Mouse (Mus musculus) heart, embryonic 15.5 days (tissue): ENCODE results near the gene Tbc1d9. TPM values are rescaled to one million over a fixed set of nuclear protein-coding genes. Genes with fewer than 3 reads are reported as not detected.
A peak's percentile ranks its signal among the peaks of the same experiment; 100 is the strongest.

Source experiments
- ATAC-seq: fragments of 200-750 bp; cut with Nextera tagmentation; replicated peaks from 2 replicates; pipeline ENCODE4 v1.8.0; 2017; ENCODE audit warnings: low read depth, moderate TSS enrichment; ENCODE audit not compliant: insufficient number of reproducible peaks, insufficient read depth, low FRiP score
- H3K27ac ChIP-seq: fragments of 300-500 bp; sonication (generic); 2 replicates; pipeline ENCODE4 v1.5.1; 2015; ENCODE audit warnings: mild to moderate bottlenecking, inconsistent platforms
- H3K27me3 ChIP-seq: fragments of 300-500 bp; sonication (generic); 2 replicates; pipeline ENCODE4 v1.6.1; 2015; ENCODE audit warnings: inconsistent platforms
- H3K36me3 ChIP-seq: fragments of 300-500 bp; sonication (generic); 2 replicates; pipeline ENCODE4 v1.6.1; 2015; ENCODE audit warnings: mild to moderate bottlenecking, inconsistent platforms
- H3K4me1 ChIP-seq: fragments of 300-500 bp; sonication (generic); replicated peaks from 2 replicates; pipeline ENCODE4 v1.6.1; 2015; ENCODE audit warnings: inconsistent platforms
- H3K4me2 ChIP-seq: fragments of 300-500 bp; sonication (generic); 2 replicates; pipeline ENCODE4 v1.6.1; 2015; ENCODE audit warnings: inconsistent platforms, mild to moderate bottlenecking, moderate library complexity
- H3K4me3 ChIP-seq: fragments of 300-500 bp; sonication (generic); 2 replicates; pipeline ENCODE4 v1.5.1; 2015; ENCODE audit warnings: mild to moderate bottlenecking, inconsistent platforms
- H3K9ac ChIP-seq: fragments of 300-500 bp; sonication (generic); 2 replicates; pipeline ENCODE4 v1.6.1; 2015; ENCODE audit warnings: mild to moderate bottlenecking, inconsistent platforms
- H3K9me3 ChIP-seq: fragments of 300-500 bp; sonication (generic); replicated peaks from 2 replicates; pipeline ENCODE4 v1.6.1; 2016; ENCODE audit warnings: inconsistent platforms
- WGBS: fragments of 180-500 bp; shearing (Covaris S2); methylation state at CpG from one replicate; pipeline ENCODE4 v1.1.7; 2015; ENCODE audit warnings: mixed read lengths; 5-methylcytosine and 5-hydroxymethylcytosine counted together
- polyA plus RNA-seq: library from polyadenylated mRNA; unstranded; fragments of >200 nt; fragmentation: Nextera tagmentation; extraction: Ambion mirVana; gene quantifications from 2 replicates; pipeline ENCODE4 v1.2.1, GENCODE M21; 2015

Gene Tbc1d9
- polyA plus RNA-seq, 1 experiment from 2014 or later, result 0.73 TPM

- WGBS, result 72% methylated on average over 6 of the region's 6 CpGs
Observed at GRCm38 (mm10) chr8:83181851-83182482, 16.8 kb downstream of the Tbc1d9 start.

GRCm38 (mm10) chr8:83182784-83183183 lies 17.6 kb downstream of the Tbc1d9 start:
- no peak; the same call in 1 of the 2 replicates for ATAC-seq
- no peaks in the 10 kb centered on the region for H3K9me3 ChIP-seq
- WGBS, result 65% methylated on average over 5 of the region's 5 CpGs
- H3K9ac ChIP-seq, result no peak overlapping the region
- no peak overlapping the region for H3K4me3 ChIP-seq
- H3K27me3 ChIP-seq, result no peaks in the 10 kb centered on the region
- H3K27ac ChIP-seq, result no peak overlapping the region
- H3K4me1 ChIP-seq, result peaks cover 14% of the 10 kb centered on the region
- no peak overlapping the region for H3K4me2 ChIP-seq
- H3K36me3 ChIP-seq, result no peaks in the 10 kb centered on the region

More at GRCm38 (mm10) chr8:83181851-83182482, 16.8 kb downstream of the Tbc1d9 start:
- H3K27ac ChIP-seq, result no peak overlapping the region
- no peak overlapping the region for H3K4me3 ChIP-seq
- no peak overlapping the region for H3K9ac ChIP-seq
- H3K4me2 ChIP-seq, result no peak overlapping the region
- H3K36me3 ChIP-seq, result no peaks in the 10 kb centered on the region
- no peaks in the 10 kb centered on the region for H3K27me3 ChIP-seq
- peaks cover 17% of the 10 kb centered on the region for H3K4me1 ChIP-seq
- H3K9me3 ChIP-seq, result no peaks in the 10 kb centered on the region
- ATAC-seq, result no peak

DNA sequence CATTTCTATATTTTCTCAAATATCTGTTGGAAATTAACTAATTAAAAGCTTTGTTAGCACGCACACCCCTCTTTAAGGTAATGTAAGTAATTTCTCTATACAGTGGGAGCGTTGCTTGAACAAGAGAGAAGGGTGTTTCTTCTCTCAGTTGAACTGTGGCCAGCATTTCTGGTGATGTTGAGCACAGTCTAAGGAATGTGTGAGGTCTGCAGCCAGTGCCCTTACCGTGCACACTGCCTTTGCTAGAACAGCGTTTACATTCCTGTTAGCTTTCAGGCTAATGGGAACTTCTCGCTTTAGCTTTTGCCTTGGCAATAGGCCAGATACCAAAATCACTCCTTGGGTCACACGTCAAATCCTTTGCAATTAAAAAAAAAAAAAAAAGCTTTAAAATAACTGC lies 21.2 kb downstream of the Tbc1d9 start:
- Histone ChIP-seq H3K36me3 (no peaks in the 10 kb centered on the region), H3K9me3 (no peaks in the 10 kb centered on the region), H3K9ac (no peak overlapping the region), H3K4me3 (no peak overlapping the region), H3K27me3 (no peaks in the 10 kb centered on the region), H3K4me1 (peaks cover 6% of the 10 kb centered on the region), H3K27ac (no peak overlapping the region), H3K4me2 (no peak overlapping the region)
- ATAC-seq, result no peak; the same call in 1 of the 2 replicates
- WGBS, result 29% methylated on average over 6 of the region's 6 CpGs

- 94% methylated on average over 10 of the region's 10 CpGs for WGBS
- no peak overlapping the region for H3K27ac ChIP-seq
- no peak overlapping the region for H3K9ac ChIP-seq
- ATAC-seq, result no peak
- no peaks in the 10 kb centered on the region for H3K27me3 ChIP-seq
- no peak overlapping the region for H3K4me2 ChIP-seq
- no peak overlapping the region for H3K4me3 ChIP-seq
- no peaks in the 10 kb centered on the region for H3K9me3 ChIP-seq
- H3K4me1 ChIP-seq, result peaks cover 6% of the 10 kb centered on the region
- H3K36me3 ChIP-seq, result no peaks in the 10 kb centered on the region
Observed at GRCm38 (mm10) chr8:83187363-83187962, 22.3 kb downstream of the Tbc1d9 start.

DNA sequence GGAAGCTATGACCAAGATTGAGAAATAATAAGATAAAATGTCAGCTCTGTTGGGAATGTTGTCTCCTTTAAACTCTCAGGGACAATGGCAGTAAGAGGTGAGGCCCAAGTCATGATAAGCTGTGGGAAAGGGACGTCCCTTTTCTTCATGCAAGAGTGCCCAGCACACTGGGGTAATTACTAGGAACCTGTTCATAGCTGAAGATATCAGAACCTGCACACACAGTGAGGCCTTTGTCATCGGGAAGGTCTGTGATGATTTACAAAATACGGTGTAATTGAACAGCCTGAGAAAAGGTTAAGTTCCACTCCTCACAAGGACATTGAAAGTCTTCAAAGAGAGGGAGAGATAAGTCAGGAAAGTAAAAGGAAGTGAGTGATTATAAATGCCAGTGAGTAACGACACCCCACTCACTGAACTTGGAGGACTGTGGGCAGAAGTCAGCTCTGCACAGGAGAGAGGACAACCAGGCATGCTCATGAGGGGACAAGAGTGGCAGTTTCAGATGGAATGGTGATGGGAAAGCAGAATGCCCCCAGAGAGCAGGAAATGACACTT lies 24.5 kb downstream of the Tbc1d9 start:
- H3K36me3 ChIP-seq, result no peaks in the 10 kb centered on the region
- H3K4me2 ChIP-seq, result no peak overlapping the region
- H3K27me3 ChIP-seq, result no peaks in the 10 kb centered on the region
- no peak overlapping the region for H3K4me3 ChIP-seq
- no peak overlapping the region for H3K9ac ChIP-seq
- 0 out of 2 replicates have a peak, but pooled peaks cover 2% of the 10 kb centered on the region for H3K4me1 ChIP-seq
- no peak for ATAC-seq
- H3K9me3 ChIP-seq, result no peaks in the 10 kb centered on the region
- no peak overlapping the region for H3K27ac ChIP-seq
- 54% methylated on average over 4 of the region's 4 CpGs for WGBS

DNA sequence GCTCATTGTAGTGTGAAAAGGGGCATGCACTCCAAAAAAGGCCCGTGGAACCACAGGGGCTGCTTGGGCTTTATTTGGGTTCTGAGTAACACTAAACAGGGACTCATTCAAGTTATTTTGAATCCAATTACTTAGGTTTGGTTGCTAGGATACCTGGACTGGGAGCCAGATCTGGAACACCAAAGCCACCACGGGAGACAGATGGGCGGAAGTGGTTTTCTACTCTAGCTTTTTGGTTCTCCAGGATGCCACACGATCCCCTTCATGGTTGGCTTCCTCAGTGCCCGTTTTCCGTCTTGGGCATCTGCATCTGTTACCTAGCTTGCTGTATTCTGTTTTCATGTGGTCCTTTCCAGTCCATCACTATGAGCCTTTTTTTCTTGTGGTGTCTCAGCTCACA lies 30.9 kb downstream of the Tbc1d9 start:
- no peak overlapping the region for H3K27ac ChIP-seq
- 80% methylated on average over 6 of the region's 6 CpGs for WGBS
- no peak for ATAC-seq

GRCm38 (mm10) chr8:83199715-83200114 lies 34.6 kb downstream of the Tbc1d9 start:
- H3K36me3 ChIP-seq, result no peaks in the 10 kb centered on the region
- ATAC-seq, result no peak
- no peaks in the 10 kb centered on the region for H3K9me3 ChIP-seq
- H3K4me1 ChIP-seq, result peaks cover 19% of the 10 kb centered on the region
- H3K27ac ChIP-seq, result peak overlapping the region; percentile 72; the same call in 1 of the 2 replicates
- H3K4me3 ChIP-seq, result no peak overlapping the region
- 59% methylated on average over 8 of the region's 8 CpGs for WGBS
- no peaks in the 10 kb centered on the region for H3K27me3 ChIP-seq
- H3K4me2 ChIP-seq, result no peak overlapping the region
- no peak overlapping the region for H3K9ac ChIP-seq

More for the DNA sequence above, 30.9 kb downstream of the Tbc1d9 start:
- no peaks in the 10 kb centered on the region for H3K9me3 ChIP-seq
- no peak overlapping the region for H3K4me3 ChIP-seq
- no peak overlapping the region for H3K4me2 ChIP-seq
- peaks cover 16% of the 10 kb centered on the region for H3K4me1 ChIP-seq
- H3K27me3 ChIP-seq, result no peaks in the 10 kb centered on the region
- H3K36me3 ChIP-seq, result no peaks in the 10 kb centered on the region
- H3K9ac ChIP-seq, result no peak overlapping the region

DNA sequence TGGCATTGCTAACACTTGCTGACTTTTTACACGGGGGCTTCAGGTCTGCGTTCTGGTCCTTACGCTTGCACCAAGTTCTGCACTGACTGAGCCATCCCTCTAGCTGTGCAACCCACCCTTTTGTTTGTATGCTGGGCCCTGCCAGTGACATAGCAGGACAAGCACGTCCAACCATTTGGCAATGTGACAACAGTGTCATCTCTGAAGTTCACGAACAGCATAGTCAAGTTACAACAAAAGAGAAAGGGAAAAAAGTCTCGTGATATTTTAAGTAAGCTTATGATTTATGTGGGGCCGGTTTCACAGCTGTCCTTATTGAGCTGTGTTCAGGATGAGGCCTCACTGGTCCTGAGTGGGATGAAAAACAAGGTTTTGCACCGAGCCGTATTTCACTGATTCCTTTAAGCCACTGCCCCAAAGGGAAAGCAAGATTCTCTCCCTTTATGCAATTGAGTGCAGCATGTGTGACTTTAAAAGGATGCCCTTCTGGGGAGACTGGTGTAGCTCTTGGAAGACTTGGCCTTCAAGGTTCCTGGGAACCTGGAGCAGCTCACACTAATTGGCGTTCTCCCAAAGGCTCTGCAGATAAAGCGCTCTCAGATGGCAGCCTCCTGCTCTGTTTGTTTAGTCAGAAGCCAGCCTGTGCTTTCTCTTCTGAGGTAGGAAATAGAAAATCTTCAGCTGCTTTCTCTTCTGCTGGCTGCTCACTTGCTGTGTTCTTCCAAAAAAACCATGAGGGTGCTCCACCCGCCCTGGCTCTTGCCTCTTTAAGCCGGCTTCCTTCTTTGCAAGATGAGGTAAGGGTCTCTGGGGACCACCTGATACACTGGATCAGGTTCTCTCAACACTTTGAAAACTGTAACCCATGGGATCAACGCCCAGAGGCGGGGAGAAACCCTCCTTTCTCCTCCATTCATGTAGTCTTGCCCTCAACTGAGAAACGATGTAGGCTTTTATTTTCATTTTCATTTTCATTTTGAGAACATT lies 35.3 kb downstream of the Tbc1d9 start:
- H3K4me3 ChIP-seq, result no peak overlapping the region
- no peaks in the 10 kb centered on the region for H3K9me3 ChIP-seq
- peak overlapping the region; percentile 50 for H3K4me2 ChIP-seq
- H3K9ac ChIP-seq, result no peak overlapping the region
- H3K4me1 ChIP-seq, result peaks cover 19% of the 10 kb centered on the region
- H3K36me3 ChIP-seq, result no peaks in the 10 kb centered on the region
- 46% methylated on average over 16 of the region's 16 CpGs for WGBS
- ATAC-seq, result peak; percentile 33; the same call in 1 of the 2 replicates
- no peaks in the 10 kb centered on the region for H3K27me3 ChIP-seq
- H3K27ac ChIP-seq, result peak overlapping the region; percentile 72

DNA sequence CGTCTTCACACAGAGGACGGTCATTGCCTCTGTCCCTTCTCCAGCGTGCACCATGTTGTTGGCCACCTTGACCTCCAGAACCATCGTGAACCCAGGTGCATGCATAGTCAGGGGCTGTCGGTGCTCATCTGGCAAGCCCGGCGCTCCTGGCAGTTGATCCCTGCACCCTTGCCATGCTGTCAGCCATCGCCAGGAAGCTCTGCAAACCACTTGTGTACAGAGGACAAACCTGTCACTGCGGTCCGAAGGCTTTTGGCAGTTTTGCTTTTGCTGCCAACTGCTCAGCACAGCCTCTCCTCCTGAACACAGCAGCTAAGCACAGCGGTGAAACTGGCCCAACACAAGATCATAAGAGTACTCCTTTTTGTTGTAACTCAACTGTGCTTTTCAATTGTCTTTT lies 37.8 kb downstream of the Tbc1d9 start:
- Histone ChIP-seq H3K4me2 (no peak overlapping the region), H3K4me1 (peaks cover 19% of the 10 kb centered on the region), H3K27ac (no peak overlapping the region), H3K4me3 (no peak overlapping the region), H3K27me3 (no peaks in the 10 kb centered on the region), H3K36me3 (no peaks in the 10 kb centered on the region), H3K9ac (no peak overlapping the region), H3K9me3 (no peaks in the 10 kb centered on the region)
- 72% methylated on average over 11 of the region's 11 CpGs for WGBS
- ATAC-seq, result no peak

DNA sequence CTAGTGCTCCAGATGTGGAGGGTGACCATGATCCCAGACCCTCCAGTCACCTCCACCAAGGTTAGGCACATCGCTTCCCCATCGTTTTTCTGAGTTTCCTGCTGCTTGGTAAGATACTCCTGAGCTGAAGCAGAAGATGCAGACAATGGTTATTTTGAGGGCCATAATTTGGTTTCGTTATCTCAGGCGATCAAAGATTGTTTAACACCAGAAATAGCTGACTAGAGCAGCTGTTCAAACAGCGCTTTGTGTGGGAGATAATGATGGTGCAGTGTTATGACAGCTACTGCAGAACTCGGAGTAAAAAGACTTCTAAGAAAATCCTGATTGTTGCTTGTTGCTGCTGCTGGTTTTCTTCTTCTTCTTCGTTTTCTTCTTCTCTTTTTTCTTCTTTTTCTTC lies 40.8 kb downstream of the Tbc1d9 start:
- H3K9me3 ChIP-seq, result no peaks in the 10 kb centered on the region
- ATAC-seq, result no peak
- peaks cover 5% of the 10 kb centered on the region for H3K4me1 ChIP-seq
- no peaks in the 10 kb centered on the region for H3K27me3 ChIP-seq
- WGBS, result 63% methylated on average over 7 of the region's 7 CpGs
- no peak overlapping the region for H3K27ac ChIP-seq
- no peak overlapping the region for H3K9ac ChIP-seq
- no peak overlapping the region for H3K4me3 ChIP-seq
- no peak overlapping the region for H3K4me2 ChIP-seq
- no peaks in the 10 kb centered on the region for H3K36me3 ChIP-seq

DNA sequence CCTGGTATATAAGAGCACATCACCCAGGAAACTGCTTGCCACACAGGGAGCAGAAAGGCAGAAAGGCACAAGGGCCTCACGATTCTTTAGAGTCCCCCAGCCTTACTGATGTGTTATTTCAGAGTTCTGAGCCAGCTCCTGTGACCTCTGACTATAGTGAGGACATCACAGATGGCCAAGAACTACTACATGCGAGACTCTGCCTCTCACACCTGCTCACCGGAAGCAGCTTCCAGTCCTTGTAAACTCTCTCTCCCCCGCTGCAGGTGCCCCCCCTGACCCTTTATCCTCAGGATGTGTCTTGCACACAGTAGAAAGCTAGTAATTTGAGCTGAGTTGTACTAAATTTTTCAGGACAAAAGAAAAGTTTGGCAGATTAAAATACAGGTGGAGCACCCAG lies 44.4 kb downstream of the Tbc1d9 start:
- Histone ChIP-seq H3K4me1 (no peaks in the 10 kb centered on the region), H3K36me3 (no peaks in the 10 kb centered on the region), H3K27me3 (no peaks in the 10 kb centered on the region), H3K9me3 (no peaks in the 10 kb centered on the region), H3K4me2 (no peak overlapping the region), H3K27ac (no peak overlapping the region), H3K9ac (no peak overlapping the region), H3K4me3 (no peak overlapping the region)
- 60% methylated on average over 4 of the region's 4 CpGs for WGBS
- ATAC-seq, result no peak
